In genomic region chr5:17468120-17468519, GRCm38 (mm10) we compare ENCODE assay signal across 19 mouse cellular contexts. TPM values are rescaled to one million over a fixed set of nuclear protein-coding genes. Genes with fewer than 3 reads are reported as not detected.
"Had no signal": no experiment of that assay in that cellular context is flagged by ENCODE, and none has a peak within 500 bp of the region (broad histone marks: within the 10 kb centered on the region; RNA-seq: fewer than 3 reads in every experiment).

No protein-coding gene starts in this region.

RNA-seq across cellular contexts. Expression of gene Speer4f1, which starts 7.8 kb away (rescaled TPM):
- polyA plus RNA-seq: gonadal fat pad, adult 2 months; heart, adult 2 months; heart, embryonic 12.5 days; heart, embryonic 14.5 days; heart, embryonic 16.5 days; hindbrain, embryonic 10.5 days; hindbrain, embryonic 12.5 days; hindbrain, embryonic 14.5 days; hindbrain, embryonic 16.5 days; inflammation-experienced regulatory T-cells, adult 6 months; intestine, embryonic 15.5 days; intestine, postnatal 0 days; kidney, embryonic 14.5 days; limb, embryonic 10.5 days; limb, embryonic 12.5 days; limb, embryonic 14.5 days; liver, adult 2 months; liver, embryonic 12.5 days; liver, embryonic 14.5 days had no signal
